Mouse (Mus musculus) small intestine, adult 2 months (tissue): ENCODE measurements around the gene Tma7. TPM values are rescaled to one million over a fixed set of nuclear protein-coding genes. Genes with fewer than 3 reads are reported as not detected.

Experiments used
- H3K27ac ChIP-seq: fragments of 200-500 bp; 2 replicates; pipeline ENCODE4 v1.5.1; 2012; ENCODE audit warnings: low read depth, low read length, control low read depth, inconsistent platforms; ENCODE audit not compliant: insufficient read depth
- H3K27me3 ChIP-seq: fragments of 200-500 bp; 2 replicates; pipeline ENCODE4 v1.6.1; 2012; ENCODE audit warnings: mild to moderate bottlenecking, moderate library complexity, low read length, inconsistent platforms; ENCODE audit not compliant: control insufficient read depth, insufficient read depth
- H3K36me3 ChIP-seq: fragments of 200-500 bp; 2 replicates; pipeline ENCODE4 v1.6.1; 2012; ENCODE audit warnings: mild to moderate bottlenecking, low read length, control low read depth, inconsistent platforms; ENCODE audit not compliant: control insufficient read depth, insufficient read depth
- H3K4me1 ChIP-seq: fragments of 200-500 bp; 2 replicates; pipeline ENCODE4 v1.6.1; 2012; ENCODE audit warnings: low read length, inconsistent platforms, mixed read lengths; ENCODE audit not compliant: control insufficient read depth, insufficient read depth, insufficient read length
- H3K4me3 ChIP-seq: fragments of 200-500 bp; 2 replicates; pipeline ENCODE4 v1.5.1; 2012; ENCODE audit warnings: low read depth, mild to moderate bottlenecking, control low read depth, inconsistent platforms, low read length, moderate library complexity
- CTCF ChIP-seq: fragments of 200-500 bp; IDR thresholded peaks from 2 replicates; pipeline ENCODE4 v1.5.1; 2012; ENCODE audit warnings: low read depth, mild to moderate bottlenecking, control low read depth, inconsistent platforms, low read length, moderate library complexity, mixed read lengths; ENCODE audit not compliant: insufficient replicate concordance, insufficient read length; ENCODE audit errors: extremely low read depth
- POLR2A ChIP-seq: fragments of 200-500 bp; IDR thresholded peaks from 2 replicates; pipeline ENCODE4 v1.6.1; 2012; ENCODE audit warnings: low read depth, mild to moderate bottlenecking, control low read depth, inconsistent platforms, low read length, moderate library complexity
- WGBS: fragments of 180-500 bp; shearing (Covaris S2); methylation state at CpG from one replicate; pipeline ENCODE4 v1.1.7; 2018; 5-methylcytosine and 5-hydroxymethylcytosine counted together
- polyA plus RNA-seq: library from polyadenylated mRNA; depleted of rRNA; stranded (reverse); fragments of >200 nt; gene quantifications from 2 replicates; pipeline ENCODE4 v1.2.3, GENCODE M21; 2012

The Tma7 gene
- polyA plus RNA-seq, 1 experiment, result 1.6 TPM

- Histone ChIP-seq H3K4me3 (no peak overlapping the region), H3K36me3 (peaks cover 2% of the 10 kb centered on the region; the same call in 1 of the 2 replicates), H3K4me1 (no peaks in the 10 kb centered on the region), H3K27me3 (no peaks in the 10 kb centered on the region), H3K27ac (no peak overlapping the region)
- WGBS, result 91% methylated on average over 11 of the region's 11 CpGs
- no peak for TF ChIP-seq POLR2A
- no peak for TF ChIP-seq CTCF
These were observed 31.9 kb upstream of the Tma7 start for GRCm38 (mm10) chr9:109114276-109114675.

- TF ChIP-seq CTCF (no peak), POLR2A (no peak)
- Histone ChIP-seq H3K4me3 (no peak overlapping the region), H3K36me3 (peaks cover 2% of the 10 kb centered on the region; the same call in 1 of the 2 replicates), H3K4me1 (no peaks in the 10 kb centered on the region), H3K27ac (no peak overlapping the region), H3K27me3 (no peaks in the 10 kb centered on the region)
- 92% methylated on average over 8 of the region's 8 CpGs for WGBS
These were observed 30.9 kb upstream of the Tma7 start for GRCm38 (mm10) chr9:109113331-109113730.

DNA sequence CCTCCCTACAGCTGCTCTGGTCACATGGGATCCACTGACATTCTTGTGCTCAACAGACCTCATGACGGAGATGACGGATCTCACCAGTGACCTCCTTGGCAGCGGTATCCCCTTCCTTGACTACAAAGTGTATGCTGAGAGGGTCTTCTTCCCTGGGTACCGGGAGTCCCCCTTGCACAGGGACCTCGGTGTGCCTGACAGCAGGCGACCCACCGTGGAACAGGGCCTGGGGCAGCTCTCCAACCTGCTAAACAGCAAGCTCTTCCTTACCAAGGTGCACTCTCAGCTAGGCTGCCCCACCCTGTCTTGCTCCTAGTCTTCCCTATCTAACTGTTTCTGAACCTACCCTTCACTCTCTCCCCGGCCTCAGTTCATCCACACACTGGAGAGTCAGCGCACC, 29.2 kb upstream of the Tma7 start:
- no peak overlapping the region for H3K27ac ChIP-seq
- TF ChIP-seq CTCF, result no peak
- TF ChIP-seq POLR2A, result no peak
- 91% methylated on average over 9 of the region's 9 CpGs for WGBS
- H3K27me3 ChIP-seq, result no peaks in the 10 kb centered on the region
- H3K4me3 ChIP-seq, result no peak overlapping the region
- no peaks in the 10 kb centered on the region for H3K4me1 ChIP-seq
- peaks cover 2% of the 10 kb centered on the region; the same call in 1 of the 2 replicates for H3K36me3 ChIP-seq

GRCm38 (mm10) chr9:109111101-109111500, 28.7 kb upstream of the Tma7 start:
- no peaks in the 10 kb centered on the region for H3K27me3 ChIP-seq
- no peaks in the 10 kb centered on the region for H3K4me1 ChIP-seq
- H3K36me3 ChIP-seq, result peaks cover 2% of the 10 kb centered on the region; the same call in 1 of the 2 replicates
- WGBS, result 86% methylated on average over 4 of the region's 4 CpGs
- TF ChIP-seq CTCF, result no peak
- no peak for TF ChIP-seq POLR2A
- no peak overlapping the region for H3K27ac ChIP-seq
- no peak overlapping the region for H3K4me3 ChIP-seq

DNA sequence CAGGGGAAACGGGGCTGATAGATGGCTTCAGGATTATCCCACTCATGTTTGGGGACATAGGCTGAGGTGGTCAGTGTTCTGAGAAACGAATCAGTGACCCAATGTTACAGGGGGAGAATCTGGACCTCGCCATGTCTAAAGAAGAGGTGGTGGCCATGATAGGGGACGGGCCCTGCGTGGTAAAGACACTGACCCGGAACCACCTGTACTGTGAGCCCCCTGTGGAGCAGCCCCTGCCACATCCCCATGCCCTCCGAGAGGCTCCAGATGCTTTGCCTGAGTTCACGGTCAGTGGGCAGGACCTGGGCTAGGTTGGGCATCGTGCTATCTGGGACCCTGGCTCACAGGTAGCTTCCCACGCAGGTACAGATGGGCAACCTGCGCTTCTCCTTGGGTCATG, 27.9 kb upstream of the Tma7 start:
- no peak overlapping the region for H3K27ac ChIP-seq
- WGBS, result 92% methylated on average over 11 of the region's 11 CpGs
- H3K36me3 ChIP-seq, result no peaks in the 10 kb centered on the region
- no peak for TF ChIP-seq CTCF
- no peak for TF ChIP-seq POLR2A
- H3K4me1 ChIP-seq, result 0 out of 2 replicates have a peak, but pooled peaks cover 3% of the 10 kb centered on the region
- H3K27me3 ChIP-seq, result no peaks in the 10 kb centered on the region
- H3K4me3 ChIP-seq, result no peak overlapping the region

DNA sequence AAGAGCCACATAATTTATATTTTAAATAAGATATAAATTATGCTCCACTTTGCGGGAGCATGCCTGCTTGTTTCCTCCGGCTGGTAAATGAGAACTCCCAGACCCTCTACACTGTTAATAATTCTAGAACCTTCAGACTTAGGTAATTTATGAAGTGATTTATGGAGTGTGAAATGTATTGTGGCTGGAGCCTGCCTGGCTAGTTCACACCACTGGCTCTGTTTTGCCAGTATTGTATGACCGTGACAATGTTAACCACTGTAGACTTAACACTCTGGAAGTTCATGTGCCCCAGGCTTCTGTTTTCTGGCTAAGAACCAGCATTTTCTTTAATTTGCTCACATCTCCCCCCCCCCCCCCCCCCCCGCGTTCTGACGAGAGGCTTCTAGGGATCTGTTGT, 25.0 kb upstream of the Tma7 start:
- 0 out of 2 replicates have a peak, but pooled peaks cover 4% of the 10 kb centered on the region for H3K4me1 ChIP-seq
- no peaks in the 10 kb centered on the region for H3K27me3 ChIP-seq
- no peak overlapping the region for H3K27ac ChIP-seq
- WGBS, result 84% methylated on average over 6 of the region's 6 CpGs
- TF ChIP-seq POLR2A (no peak), CTCF (no peak)
- no peaks in the 10 kb centered on the region for H3K36me3 ChIP-seq
- no peak overlapping the region for H3K4me3 ChIP-seq

DNA sequence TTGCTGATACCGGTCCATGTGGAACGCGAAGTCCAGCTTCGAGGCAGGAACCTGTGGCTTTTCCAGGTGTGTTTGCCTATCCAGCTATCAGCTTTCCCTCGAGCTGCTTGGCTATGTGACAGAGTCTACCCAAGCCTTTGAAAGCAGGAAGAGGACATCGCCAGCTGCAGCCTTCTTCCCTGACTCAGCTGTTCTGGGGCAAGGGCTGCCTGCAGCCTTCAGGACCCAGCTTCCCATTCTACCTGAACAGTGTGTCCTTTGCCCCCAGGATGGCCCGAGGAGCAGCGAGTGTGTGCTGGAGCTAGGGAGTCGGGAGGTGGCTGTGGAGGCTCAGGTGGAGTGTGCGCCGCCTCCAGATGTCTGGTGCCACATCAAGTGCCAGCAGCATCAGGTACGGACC, 23.3 kb upstream of the Tma7 start:
- H3K4me1 ChIP-seq, result 0 out of 2 replicates have a peak, but pooled peaks cover 4% of the 10 kb centered on the region
- H3K36me3 ChIP-seq, result no peaks in the 10 kb centered on the region
- H3K27me3 ChIP-seq, result no peaks in the 10 kb centered on the region
- 49% methylated on average over 12 of the region's 12 CpGs for WGBS
- no peak for TF ChIP-seq CTCF
- no peak overlapping the region for H3K4me3 ChIP-seq
- H3K27ac ChIP-seq, result no peak overlapping the region
